Mouse (Mus musculus): ENCODE results near the gene Obp2a. TPM values are rescaled to one million over a fixed set of nuclear protein-coding genes. Genes with fewer than 3 reads are reported as not detected.
A peak's percentile ranks its signal among the peaks of the same experiment; 100 is the strongest.
"Not testable (repeated sequence)": the region's sequence is repeated elsewhere in the genome, so short reads cannot be mapped to it uniquely, and the experiment has no call there.

Gene Obp2a
- polyA plus RNA-seq, 1 experiment from 2014 or later: not detected

- Histone ChIP-seq H3K27ac (no peak within 1 kb of the TSS), H3K27me3 (no peaks in the 10 kb centered on the region), H3K9ac (no peak within 1 kb of the TSS), H3K9me3 (replicated peaks) (no peaks in the 10 kb centered on the region), H3K4me1 (no peaks in the 10 kb centered on the region), H3K4me2 (no peak within 1 kb of the TSS), H3K36me3 (no peaks in the 10 kb centered on the region), H3K4me3 (replicated peaks) (no peak within 1 kb of the TSS)
- WGBS: 71% methylated on average over 2 of the region's 2 CpGs
- no peak for ATAC-seq (replicated peaks; ENCODE audit: low FRiP score)
Observed at GRCm38 (mm10) chr2:25682426-25682825, 17.4 kb upstream of the Obp2a start, which contains the start of gene Lcn10. Gene Lcn10 (plus strand): TSS chr2:25682726.

- Histone ChIP-seq H3K36me3 (no peaks in the 10 kb centered on the region), H3K27me3 (no peaks in the 10 kb centered on the region), H3K4me3 (replicated peaks) (no peak overlapping the region), H3K4me2 (no peak overlapping the region), H3K4me1 (no peaks in the 10 kb centered on the region), H3K27ac (no peak overlapping the region), H3K9ac (no peak overlapping the region), H3K9me3 (replicated peaks) (no peaks in the 10 kb centered on the region)
- ATAC-seq (replicated peaks; ENCODE audit: low FRiP score): no peak
- 68% methylated on average over 4 of the region's 4 CpGs for WGBS
Observed at GRCm38 (mm10) chr2:25686941-25687340, 12.9 kb upstream of the Obp2a start.

GRCm38 (mm10) chr2:25694605-25695004 is 5.2 kb upstream of the Obp2a start:
- no peak for ATAC-seq (replicated peaks; ENCODE audit: low FRiP score)

GRCm38 (mm10) chr2:25696951-25697350 is 2.9 kb upstream of the Obp2a start:
- no peak overlapping the region for H3K4me3 ChIP-seq (replicated peaks)
- no peaks in the 10 kb centered on the region for H3K36me3 ChIP-seq
- H3K4me1 ChIP-seq: 0 out of 2 replicates have a peak, but pooled peaks cover 2% of the 10 kb centered on the region
- no peak for ATAC-seq (replicated peaks; ENCODE audit: low FRiP score)
- no peak overlapping the region for H3K27ac ChIP-seq
- H3K27me3 ChIP-seq: no peaks in the 10 kb centered on the region
- WGBS: 28% methylated on average over 4 of the region's 4 CpGs
- no peaks in the 10 kb centered on the region for H3K9me3 ChIP-seq (replicated peaks)
- H3K9ac ChIP-seq: no peak overlapping the region
- no peak overlapping the region for H3K4me2 ChIP-seq

More at GRCm38 (mm10) chr2:25694605-25695004, 5.2 kb upstream of the Obp2a start:
- Histone ChIP-seq H3K27ac (no peak overlapping the region), H3K4me1 (0 out of 2 replicates have a peak, but pooled peaks cover 2% of the 10 kb centered on the region), H3K36me3 (no peaks in the 10 kb centered on the region), H3K9ac (no peak overlapping the region), H3K9me3 (replicated peaks) (no peaks in the 10 kb centered on the region), H3K4me3 (replicated peaks) (no peak overlapping the region), H3K27me3 (no peaks in the 10 kb centered on the region), H3K4me2 (no peak overlapping the region)

- no peak overlapping the region for H3K4me2 ChIP-seq
- no peak overlapping the region for H3K27ac ChIP-seq
- H3K4me3 ChIP-seq (replicated peaks): no peak overlapping the region
- H3K9me3 ChIP-seq (replicated peaks): no peaks in the 10 kb centered on the region
- H3K27me3 ChIP-seq: no peaks in the 10 kb centered on the region
- ATAC-seq (replicated peaks; ENCODE audit: low FRiP score): no peak
- H3K9ac ChIP-seq: no peak overlapping the region
- H3K36me3 ChIP-seq: no peaks in the 10 kb centered on the region
- 0 out of 2 replicates have a peak, but pooled peaks cover 2% of the 10 kb centered on the region for H3K4me1 ChIP-seq
- 68% methylated on average over 2 of the region's 2 CpGs for WGBS
Observed at GRCm38 (mm10) chr2:25698696-25699095, 1.1 kb upstream of the Obp2a start.

- H3K4me1 ChIP-seq: 0 out of 2 replicates have a peak, but pooled peaks cover 2% of the 10 kb centered on the region
- 83% methylated on average over 5 of the region's 5 CpGs for WGBS
- H3K27me3 ChIP-seq: no peaks in the 10 kb centered on the region
- H3K27ac ChIP-seq: no peak overlapping the region
- H3K36me3 ChIP-seq: no peaks in the 10 kb centered on the region
- H3K9me3 ChIP-seq (replicated peaks): no peaks in the 10 kb centered on the region
- H3K4me2 ChIP-seq: no peak overlapping the region
- H3K9ac ChIP-seq: no peak overlapping the region
- no peak overlapping the region for H3K4me3 ChIP-seq (replicated peaks)
- no peak for ATAC-seq (replicated peaks; ENCODE audit: low FRiP score)
Observed at GRCm38 (mm10) chr2:25701001-25701400, 1.2 kb downstream of the Obp2a start.

- Histone ChIP-seq H3K36me3 (no peaks in the 10 kb centered on the region), H3K27me3 (no peaks in the 10 kb centered on the region), H3K9me3 (replicated peaks) (no peaks in the 10 kb centered on the region), H3K4me2 (no peak overlapping the region), H3K4me3 (replicated peaks) (no peak overlapping the region), H3K4me1 (peaks cover 16% of the 10 kb centered on the region), H3K27ac (no peak overlapping the region), H3K9ac (no peak overlapping the region)
- no peak for ATAC-seq (replicated peaks; ENCODE audit: low FRiP score)
- WGBS: 66% methylated on average over 4 of the region's 4 CpGs
Observed at GRCm38 (mm10) chr2:25703706-25704105, 3.9 kb downstream of the Obp2a start.

- no peaks in the 10 kb centered on the region for H3K9me3 ChIP-seq (replicated peaks)
- no peaks in the 10 kb centered on the region for H3K36me3 ChIP-seq
- peaks cover 21% of the 10 kb centered on the region for H3K4me1 ChIP-seq
- peak; percentile 90 for ATAC-seq (replicated peaks; ENCODE audit: low FRiP score)
- peak within 1 kb of the TSS; percentile 85 for H3K4me3 ChIP-seq (replicated peaks)
- peak within 1 kb of the TSS; percentile 81 for H3K27ac ChIP-seq
- under 1% methylated on average over 78 of the region's 78 CpGs for WGBS
- H3K9ac ChIP-seq: peak within 1 kb of the TSS; percentile 70
- no peaks in the 10 kb centered on the region for H3K27me3 ChIP-seq
- peak within 1 kb of the TSS; percentile 93 for H3K4me2 ChIP-seq
Observed at GRCm38 (mm10) chr2:25706643-25707481, 7.0 kb downstream of the Obp2a start, which contains the start of gene Bmyc. Gene Bmyc (plus strand): TSS chr2:25706739.

GRCm38 (mm10) chr2:25708121-25708520 is 8.3 kb downstream of the Obp2a start:
- Histone ChIP-seq H3K9me3 (replicated peaks) (no peaks in the 10 kb centered on the region), H3K27ac (0 out of 2 replicates have a peak overlapping the region, but pooled peaks have one; percentile 13), H3K4me1 (peaks cover 21% of the 10 kb centered on the region), H3K27me3 (no peaks in the 10 kb centered on the region), H3K4me2 (peak overlapping the region; percentile 39), H3K9ac (no peak overlapping the region), H3K36me3 (no peaks in the 10 kb centered on the region), H3K4me3 (replicated peaks) (0 out of 2 replicates have a peak overlapping the region, but pooled peaks have one; percentile 15)
- no peak for ATAC-seq (replicated peaks; ENCODE audit: low FRiP score)
- 62% methylated on average over 2 of the region's 2 CpGs for WGBS

GRCm38 (mm10) chr2:25709056-25709455 is 9.2 kb downstream of the Obp2a start:
- H3K36me3 ChIP-seq; H3K9me3 ChIP-seq (replicated peaks); H3K4me2 ChIP-seq; H3K9ac ChIP-seq; ATAC-seq (replicated peaks; ENCODE audit: low FRiP score); H3K4me3 ChIP-seq (replicated peaks); H3K27me3 ChIP-seq; H3K27ac ChIP-seq: not testable (repeated sequence)
- H3K4me1 ChIP-seq: peaks cover 21% of the 10 kb centered on the region
- WGBS: 92% methylated on average over 1 of the region's 1 CpGs

- WGBS: 74% methylated on average over 2 of the region's 2 CpGs
- ATAC-seq (replicated peaks; ENCODE audit: low FRiP score); H3K36me3 ChIP-seq: not testable (repeated sequence)
Observed at GRCm38 (mm10) chr2:25709791-25710190, 9.9 kb downstream of the Obp2a start.

GRCm38 (mm10) chr2:25711641-25712040 is 11.8 kb downstream of the Obp2a start:
- WGBS: 7% methylated on average over 3 of the region's 3 CpGs
- not testable (repeated sequence) for H3K9ac ChIP-seq; H3K4me3 ChIP-seq (replicated peaks); ATAC-seq (replicated peaks; ENCODE audit: low FRiP score); H3K36me3 ChIP-seq; H3K27me3 ChIP-seq; H3K9me3 ChIP-seq (replicated peaks); H3K27ac ChIP-seq; H3K4me2 ChIP-seq
- peaks cover 17% of the 10 kb centered on the region for H3K4me1 ChIP-seq

More at GRCm38 (mm10) chr2:25709791-25710190, 9.9 kb downstream of the Obp2a start:
- H3K27me3 ChIP-seq; H3K4me2 ChIP-seq; H3K27ac ChIP-seq; H3K4me3 ChIP-seq (replicated peaks); H3K9ac ChIP-seq; H3K9me3 ChIP-seq (replicated peaks): not testable (repeated sequence)
- H3K4me1 ChIP-seq: peaks cover 21% of the 10 kb centered on the region
